Mouse (Mus musculus) stomach, postnatal 0 days (tissue): ENCODE measurements at regions not wholly inside any gene's neighbourhood (a gene's known extent, or its start where the extent isn't known, plus 50 kb on each side); places are given as distances from the start of the nearest gene placed in this dataset.

ENCODE experiments used
- CTCF ChIP-seq: IDR thresholded peaks from 2 replicates; pipeline ENCODE4 v1.5.1; 2016; ENCODE audit warnings: antibody characterized with exemption, low read depth, mild to moderate bottlenecking, moderate library complexity
- EP300 ChIP-seq: optimal IDR thresholded peaks from 2 replicates; pipeline ENCODE3; 2016; ENCODE audit warnings: antibody characterized with exemption

GRCm38 (mm10) chr3:150610681-150611101 lies 827.0 kb upstream of the Adgrl4 start:
- TF ChIP-seq CTCF (no peak), EP300 (no peak)
